Mouse (Mus musculus) MEL (cell line): ENCODE results near the gene Mylpf. TPM values are rescaled to one million over a fixed set of nuclear protein-coding genes. Genes with fewer than 3 reads are reported as not detected.

Experiments used
- DNase-seq: peaks from one replicate; pipeline ENCODE4 v3.0.0; 2011; ENCODE audit warnings: low read depth, low spot score
- H3K27ac ChIP-seq: 2 replicates; pipeline ENCODE4 v1.5.1; 2012; ENCODE audit warnings: low read depth, mild to moderate bottlenecking, control low read depth, low read length, moderate library complexity; ENCODE audit not compliant: control insufficient read depth
- H3K27me3 ChIP-seq, 2 experiments: fragments of 150-350 bp in 1 of 2; sonication (generic) in 1 of 2; 2 replicates each; pipeline ENCODE4 v1.6.1; 2012; ENCODE audit warnings: low read length in 2 of 2, mild to moderate bottlenecking in 2 of 2, improper control_type of control experiment in 1 of 2, moderate library complexity in 1 of 2; ENCODE audit not compliant: insufficient read depth in 2 of 2, control insufficient read depth in 1 of 2
- H3K36me3 ChIP-seq, 2 experiments: 2 replicates each; pipeline ENCODE4 v1.6.1; 2012 to 2014; ENCODE audit warnings: low read length in 2 of 2, improper control_type of control experiment in 1 of 2, inconsistent platforms in 1 of 2, mild to moderate bottlenecking in 1 of 2; ENCODE audit not compliant: insufficient read depth in 2 of 2, control insufficient read depth in 1 of 2
- H3K4me1 ChIP-seq, 2 experiments: fragments of 150-350 bp in 1 of 2; sonication (generic) in 1 of 2; 2 replicates each; pipeline ENCODE4 v1.6.1; 2012; ENCODE audit warnings: low read length in 2 of 2, improper control_type of control experiment in 1 of 2, mild to moderate bottlenecking in 1 of 2; ENCODE audit not compliant: insufficient read depth in 2 of 2, control insufficient read depth in 1 of 2
- H3K4me3 ChIP-seq, 2 experiments: fragments of 150-350 bp in 1 of 2; sonication (generic) in 1 of 2; 2 replicates each; pipeline ENCODE4 v1.5.1; 2012; ENCODE audit warnings: low read depth in 2 of 2, low read length in 2 of 2, mild to moderate bottlenecking in 2 of 2, moderate library complexity in 2 of 2, control low read depth in 1 of 2, improper control_type of control experiment in 1 of 2; ENCODE audit not compliant: control insufficient read depth in 1 of 2, insufficient read depth in 1 of 2
- H3K79me2 ChIP-seq: 2 replicates; pipeline ENCODE4 v1.6.1; 2012; ENCODE audit warnings: mild to moderate bottlenecking, low read length, moderate library complexity; ENCODE audit not compliant: control insufficient read depth, poor library complexity, insufficient read depth
- H3K9ac ChIP-seq: 2 replicates; pipeline ENCODE4 v1.6.1; 2012; ENCODE audit warnings: low read depth, mild to moderate bottlenecking, control low read depth, low read length, moderate library complexity; ENCODE audit not compliant: control insufficient read depth, poor library complexity, severe bottlenecking
- H3K9me3 ChIP-seq: fragments of 150-350 bp; sonication (generic); replicated peaks from 2 replicates; pipeline ENCODE4 v1.6.1; 2012; ENCODE audit warnings: mild to moderate bottlenecking, low read length, improper control_type of control experiment, moderate library complexity; ENCODE audit not compliant: insufficient read depth
- CTCF ChIP-seq, 3 experiments: IDR thresholded peaks in 2 of 3; conservative IDR thresholded peaks in 1 of 3; 2 replicates each; pipeline ENCODE4 v1.5.1; 2011 to 2012; ENCODE audit warnings: low read length in 3 of 3, low read depth in 2 of 3, mild to moderate bottlenecking in 2 of 3, improper control_type of control experiment in 1 of 3, inconsistent platforms in 1 of 3, mixed read lengths in 1 of 3, moderate library complexity in 1 of 3; ENCODE audit not compliant: control insufficient read depth in 1 of 3, insufficient read depth in 1 of 3, poor library complexity in 1 of 3, severe bottlenecking in 1 of 3
- E2F4 ChIP-seq: IDR thresholded peaks from 2 replicates; pipeline ENCODE4 v1.6.1; 2011; ENCODE audit warnings: low read depth, low read length, improper control_type of control experiment, borderline replicate concordance
- EP300 ChIP-seq, 2 experiments: IDR thresholded peaks; 2 replicates each; pipeline ENCODE4 v1.6.1; 2011; ENCODE audit warnings: improper control_type of control experiment in 2 of 2, low read length in 2 of 2, low read depth in 1 of 2, mild to moderate bottlenecking in 1 of 2
- ETS1 ChIP-seq: IDR thresholded peaks from 2 replicates; pipeline ENCODE4 v1.6.1; 2012; ENCODE audit warnings: low read depth, mild to moderate bottlenecking, inconsistent platforms, low read length, improper control_type of control experiment, moderate library complexity
- HCFC1 ChIP-seq: IDR thresholded peaks from 2 replicates; pipeline ENCODE4 v1.6.1; 2012; ENCODE audit warnings: low read depth, mild to moderate bottlenecking, inconsistent platforms, low read length, improper control_type of control experiment, moderate library complexity
- JUND ChIP-seq: IDR thresholded peaks from 2 replicates; pipeline ENCODE4 v1.6.1; 2011; ENCODE audit warnings: low read depth, mild to moderate bottlenecking, improper control_type of control experiment, low read length
- KAT2A ChIP-seq: conservative IDR thresholded peaks from 2 replicates; pipeline ENCODE4 v1.6.1; 2012; ENCODE audit warnings: low read depth, low read length, improper control_type of control experiment, inconsistent platforms
- MAX ChIP-seq: IDR thresholded peaks from 2 replicates; pipeline ENCODE4 v1.6.1; 2011; ENCODE audit warnings: low read length, improper control_type of control experiment
- MAZ ChIP-seq: IDR thresholded peaks from 2 replicates; pipeline ENCODE4 v1.6.1; 2012; ENCODE audit warnings: low read depth, mild to moderate bottlenecking, inconsistent platforms, low read length, improper control_type of control experiment
- MYC ChIP-seq: IDR thresholded peaks from 2 replicates; pipeline ENCODE4 v1.6.1; 2011; ENCODE audit warnings: low read depth, mild to moderate bottlenecking, low read length, improper control_type of control experiment, moderate library complexity
- NELFE ChIP-seq: IDR thresholded peaks from 2 replicates; pipeline ENCODE4 v1.6.1; 2011; ENCODE audit warnings: low read depth, low read length, improper control_type of control experiment
- NRF1 ChIP-seq: IDR thresholded peaks from 2 replicates; pipeline ENCODE4 v1.6.1; 2014; ENCODE audit warnings: low read depth, mild to moderate bottlenecking, inconsistent platforms, low read length, improper control_type of control experiment, moderate library complexity; ENCODE audit not compliant: poor library complexity, insufficient read depth, severe bottlenecking
- RAD21 ChIP-seq: IDR thresholded peaks from 2 replicates; pipeline ENCODE4 v1.6.1; 2011; ENCODE audit warnings: mild to moderate bottlenecking, low read depth, low read length, improper control_type of control experiment
- RCOR1 ChIP-seq: IDR thresholded peaks from 2 replicates; pipeline ENCODE4 v1.6.1; 2012; ENCODE audit warnings: low read depth, mild to moderate bottlenecking, inconsistent platforms, low read length, improper control_type of control experiment
- TCF12 ChIP-seq: IDR thresholded peaks from 2 replicates; pipeline ENCODE4 v1.6.1; 2014; ENCODE audit warnings: low read depth, mild to moderate bottlenecking, inconsistent platforms, low read length, improper control_type of control experiment, moderate library complexity
- UBTF ChIP-seq: IDR thresholded peaks from 2 replicates; pipeline ENCODE4 v1.6.1; 2012; ENCODE audit warnings: low read depth, mild to moderate bottlenecking, inconsistent platforms, low read length, improper control_type of control experiment, moderate library complexity, borderline replicate concordance; ENCODE audit not compliant: insufficient read depth
- USF2 ChIP-seq, 2 experiments: IDR thresholded peaks; 2 replicates each; pipeline ENCODE4 v1.6.1; 2011 to 2012; ENCODE audit warnings: improper control_type of control experiment in 2 of 2, low read length in 2 of 2, borderline replicate concordance in 1 of 2, inconsistent platforms in 1 of 2, low read depth in 1 of 2, mild to moderate bottlenecking in 1 of 2; ENCODE audit not compliant: insufficient read depth in 1 of 2
- ZKSCAN1 ChIP-seq: IDR thresholded peaks from 2 replicates; pipeline ENCODE4 v1.6.1; 2012; ENCODE audit warnings: low read depth, mild to moderate bottlenecking, inconsistent platforms, low read length, improper control_type of control experiment, moderate library complexity
- ZMIZ1 ChIP-seq: IDR thresholded peaks from 2 replicates; pipeline ENCODE4 v1.6.1; 2012; ENCODE audit warnings: low read depth, mild to moderate bottlenecking, inconsistent platforms, low read length, improper control_type of control experiment, moderate library complexity
- ZNF384 ChIP-seq: IDR thresholded peaks from 2 replicates; pipeline ENCODE4 v1.6.1; 2012; ENCODE audit warnings: low read depth, mild to moderate bottlenecking, inconsistent platforms, low read length, improper control_type of control experiment
- polyA plus RNA-seq, 2 experiments: library from polyadenylated mRNA; stranded (reverse) in 1 of 2; unstranded in 1 of 2; fragments of >175 nt in 1 of 2; fragments of >200 nt in 1 of 2; gene quantifications; 2 replicates each; pipeline versions ENCODE4 v1.2.1 to v1.2.4; 2012; ENCODE audit warnings: low replicate concordance in 2 of 2, low read depth in 1 of 2; ENCODE audit not compliant: insufficient read length in 2 of 2, insufficient read depth in 1 of 2, missing spikeins in 1 of 2
- total RNA-seq: library from RNA; depleted of rRNA; stranded (reverse); fragments of 300-350 nt; gene quantifications from 2 replicates; pipeline ENCODE4 v1.2.3, GENCODE M21; 2012

Mylpf gene
- total and polyA plus RNA-seq, 3 experiments = 9.1 to 11.2 TPM; not detected in 1

DNA sequence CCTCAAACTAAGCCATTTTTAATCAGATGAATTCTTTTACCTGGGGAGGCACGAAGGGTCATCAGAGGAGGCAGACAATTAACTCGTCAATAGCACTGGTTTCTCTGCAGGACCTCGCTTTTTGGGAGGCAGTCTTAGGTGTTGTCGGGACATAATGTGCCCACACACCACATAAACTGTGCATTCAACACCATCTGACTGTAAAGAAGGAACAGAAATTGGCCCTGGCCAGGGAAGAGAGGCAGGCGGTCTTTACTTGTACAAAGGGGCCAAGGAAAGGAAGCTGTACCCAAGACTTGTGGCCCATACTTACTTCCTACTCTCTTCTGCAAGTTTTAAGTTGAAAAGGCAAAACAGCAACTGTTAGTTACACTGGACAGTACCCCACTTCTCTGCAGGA is 47.8 kb downstream of the Mylpf start:
- peaks cover 15 to 26% of the 10 kb centered on the region in 2 experiments for H3K4me1 ChIP-seq
- H3K9ac ChIP-seq = no peak overlapping the region
- H3K36me3 ChIP-seq = peaks cover 0 to 27% of the 10 kb centered on the region in 2 experiments
- peaks cover 11% of the 10 kb centered on the region for H3K79me2 ChIP-seq
- TF ChIP-seq USF2 (IDR thresholded peaks at IDR 0.05; ENCODE audit: borderline replicate concordance in 1 of 2, insufficient read depth in 1 of 2, low read depth in 1 of 2, low read length in 2 of 2) = no peak
- no peak for TF ChIP-seq HCFC1
- no peak for TF ChIP-seq KAT2A
- TF ChIP-seq NELFE = no peak
- no peak for TF ChIP-seq UBTF
- TF ChIP-seq ZMIZ1 = 0 out of 2 replicates have a peak, but pooled peaks have one; percentile 34
- H3K27ac ChIP-seq = no peak overlapping the region
- no peak for DNase-seq
- H3K4me3 ChIP-seq = no peak overlapping the region
- H3K27me3 ChIP-seq = no peaks in the 10 kb centered on the region
- H3K9me3 ChIP-seq = no peaks in the 10 kb centered on the region

DNA sequence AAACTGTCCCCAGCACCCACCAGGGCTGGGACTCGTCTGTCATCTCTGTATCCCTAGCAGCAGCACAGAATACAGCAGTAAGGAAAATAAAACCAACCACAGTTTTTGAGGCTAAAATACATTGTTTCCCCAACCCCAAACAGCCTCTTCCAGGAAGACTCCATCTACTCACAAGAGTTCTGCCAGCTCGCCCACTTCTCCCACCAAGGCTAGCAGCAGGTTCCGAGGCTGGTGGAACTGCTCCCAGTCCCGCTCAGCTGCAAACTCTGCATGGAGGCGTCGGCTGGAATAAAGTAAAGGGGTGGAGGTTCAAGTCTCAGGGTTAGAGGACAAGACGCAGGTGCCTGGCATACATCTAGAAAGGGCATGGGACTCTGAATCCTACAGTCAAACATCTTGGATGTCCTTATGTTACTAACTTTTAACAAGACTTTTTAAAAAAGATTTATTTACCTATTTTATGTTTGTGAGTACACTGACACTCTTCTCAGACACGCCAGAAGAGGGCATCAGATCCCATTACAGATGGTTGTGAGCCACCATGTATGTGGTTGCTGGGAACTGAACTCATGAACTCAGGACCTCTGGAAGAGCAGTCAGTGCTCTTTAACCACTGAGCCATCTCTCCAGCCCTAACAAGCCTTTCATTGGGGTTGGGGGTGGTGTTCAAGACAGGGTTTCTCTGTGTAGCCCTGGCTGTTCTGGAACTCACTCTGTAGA is 50.7 kb downstream of the Mylpf start:
- H3K4me1 ChIP-seq = peaks cover 19 to 40% of the 10 kb centered on the region in 2 experiments
- TF ChIP-seq EP300 (IDR thresholded peaks at IDR 0.05; ENCODE audit: low read depth in 1 of 2, low read length in 2 of 2) = no peak
- 0 out of 2 replicates have a peak, but pooled peaks have one; percentile 7 for TF ChIP-seq TCF12
- peak in 1 of 3 experiments; percentile 30; a peak in 1 of 6 replicates for TF ChIP-seq CTCF (IDR thresholded peaks at IDR 0.05 in 2 of 3, conservative IDR thresholded peaks at IDR 0.05 in 1 of 3; ENCODE audit: control insufficient read depth in 1 of 3, insufficient read depth in 1 of 3, low read depth in 2 of 3, low read length in 3 of 3, poor library complexity in 1 of 3, severe bottlenecking in 1 of 3)
- TF ChIP-seq, all 39 proteins: peak for 2
- H3K79me2 ChIP-seq = peaks cover 11% of the 10 kb centered on the region
- H3K9ac ChIP-seq = peak overlapping the region; percentile 84
- DNase-seq = peak; percentile 46
- peak overlapping the region; percentile 65 to 92 for H3K4me3 ChIP-seq
- peak overlapping the region; percentile 6; the same call in 1 of the 2 replicates for H3K27ac ChIP-seq
- peaks cover 0 to 41% of the 10 kb centered on the region in 2 experiments; a peak in 2 of 4 replicates for H3K36me3 ChIP-seq
- H3K9me3 ChIP-seq = no peaks in the 10 kb centered on the region
- H3K27me3 ChIP-seq = no peaks in the 10 kb centered on the region

DNA sequence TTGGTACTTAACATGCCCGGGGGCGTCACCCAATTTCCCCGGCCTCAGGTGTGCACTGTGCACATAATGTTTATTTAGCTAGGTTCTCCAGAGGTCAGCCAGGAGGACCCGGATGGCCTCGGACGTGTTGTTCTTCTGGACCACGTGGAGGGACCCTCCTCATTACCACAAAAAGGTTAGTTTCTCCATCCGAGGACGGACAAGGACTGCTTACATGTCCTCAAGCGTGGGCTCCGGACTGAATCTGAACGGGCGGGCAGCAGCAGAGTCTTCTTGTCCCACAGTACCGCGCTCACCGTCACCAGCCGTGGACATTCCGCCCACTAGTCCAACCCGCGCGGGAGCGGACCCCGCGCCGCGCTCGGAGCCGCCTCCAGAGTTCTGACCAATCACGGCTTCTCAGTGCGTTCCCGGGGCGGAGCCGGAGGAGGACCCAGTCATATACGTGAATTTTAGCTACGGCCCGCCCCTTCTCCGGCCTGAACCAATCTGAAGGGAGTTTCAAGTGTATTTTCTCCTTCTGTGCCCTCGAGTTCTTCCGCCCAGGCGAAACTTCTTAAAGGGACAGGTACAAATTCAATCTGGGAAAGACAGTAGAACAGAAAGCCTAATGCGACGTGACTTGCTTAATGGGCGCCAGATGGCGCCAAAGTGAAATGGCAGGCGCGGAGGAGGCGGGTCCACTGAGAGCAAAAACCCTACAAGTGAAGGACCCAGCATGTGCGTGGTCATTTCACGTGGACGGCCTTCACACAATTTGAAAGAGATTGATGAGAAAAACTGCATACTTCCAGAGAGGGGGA is 51.8 kb downstream of the Mylpf start, which contains the start of gene Dctpp1:
Gene Dctpp1, minus strand, starts transcription at position 401 of the 803 bp plus-strand sequence.
- Histone ChIP-seq H3K9me3 (no peaks in the 10 kb centered on the region), H3K27ac (peak within 1 kb of the TSS; percentile 26), H3K4me3 (peak within 1 kb of the TSS; percentile 65 to 92), H3K36me3 (peaks cover 0 to 33% of the 10 kb centered on the region in 2 experiments; a peak in 2 of 4 replicates), H3K27me3 (no peaks in the 10 kb centered on the region), H3K79me2 (peaks cover 11% of the 10 kb centered on the region), H3K9ac (peak within 1 kb of the TSS; percentile 84), H3K4me1 (peaks cover 17 to 30% of the 10 kb centered on the region in 2 experiments)
- peak; percentile 99 for DNase-seq
- 0 out of 2 replicates have a peak, but pooled peaks have one; percentile 20 for TF ChIP-seq ZNF384
- peak; percentile 93 for TF ChIP-seq MYC
- TF ChIP-seq RAD21 = peak; percentile 70
- TF ChIP-seq JUND = no peak
- TF ChIP-seq NRF1 = no peak; the same call in 1 of the 2 replicates
- no peak for TF ChIP-seq EP300 (IDR thresholded peaks at IDR 0.05; ENCODE audit: low read depth in 1 of 2, low read length in 2 of 2)
- peak; percentile 92 for TF ChIP-seq MAX
- TF ChIP-seq MAZ = 0 out of 2 replicates have a peak, but pooled peaks have one; percentile 2
- TF ChIP-seq E2F4 = peak; percentile 85; the same call in 1 of the 2 replicates
- TF ChIP-seq ETS1 = 0 out of 2 replicates have a peak, but pooled peaks have one; percentile 42
- TF ChIP-seq NELFE = peak; percentile 78
- TF ChIP-seq ZKSCAN1 = no peak
- no peak for TF ChIP-seq RCOR1
